Mouse (Mus musculus): ENCODE data around the gene Aco2. TPM values are rescaled to one million over a fixed set of nuclear protein-coding genes. Genes with fewer than 3 reads are reported as not detected.

Aco2 gene
- polyA plus RNA-seq, 1 experiment = 174 TPM

DNA sequence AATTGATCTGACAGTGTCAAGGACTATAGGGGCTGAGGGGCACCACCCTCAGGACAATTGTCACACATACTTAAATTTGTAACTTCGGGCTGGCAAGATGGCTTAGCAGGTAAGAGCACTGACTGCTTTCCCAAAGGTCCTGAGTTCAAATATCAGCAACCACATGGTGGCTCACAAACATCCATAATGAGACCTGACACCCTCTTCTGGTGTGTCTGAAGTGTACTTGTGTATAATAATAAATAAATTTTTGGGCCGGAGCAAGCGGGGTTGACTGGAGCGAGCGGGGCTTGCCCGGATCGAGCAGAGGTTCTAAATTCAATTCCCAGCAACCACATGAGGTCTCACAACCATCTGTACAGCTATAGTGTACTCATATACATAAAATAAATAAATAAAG lies 31.8 kb upstream of the Aco2 start:
- peaks cover 2% of the 10 kb centered on the region for H3K4me1 ChIP-seq (ENCODE audit: control insufficient read depth, insufficient read depth, low read length)

DNA sequence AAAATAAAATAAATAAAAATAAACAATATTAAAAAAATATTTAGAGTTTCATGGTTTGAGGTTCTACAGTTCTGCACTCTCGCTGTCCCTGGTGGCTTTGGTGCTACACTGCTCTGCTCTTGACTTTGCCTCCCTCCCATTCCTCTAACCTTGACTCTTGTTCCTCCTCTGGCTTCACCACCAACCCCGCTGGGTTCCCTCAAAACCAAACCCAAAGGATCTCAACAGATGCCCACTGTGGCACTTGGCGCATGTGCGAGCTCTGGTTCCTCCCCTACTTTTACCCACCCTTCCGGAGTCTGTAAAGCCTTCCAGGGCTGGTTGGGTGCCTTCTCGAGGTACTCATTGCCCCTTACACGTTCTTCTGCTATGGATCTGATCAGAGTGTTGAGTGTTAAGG lies 29.8 kb upstream of the Aco2 start:
- Histone ChIP-seq H3K27me3 (ENCODE audit: control insufficient read depth, insufficient read depth, low read length, poor library complexity, severe bottlenecking) (no peaks in the 10 kb centered on the region), H3K4me3 (ENCODE audit: low read depth, low read length) (no peak overlapping the region), H3K9me3 (replicated peaks; ENCODE audit: control insufficient read depth, insufficient read depth, low read length, poor library complexity, severe bottlenecking) (no peaks in the 10 kb centered on the region), H3K9ac (ENCODE audit: low read depth, poor library complexity, severe bottlenecking) (no peak overlapping the region), H3K36me3 (ENCODE audit: control insufficient read depth, insufficient read depth, low read length, poor library complexity, severe bottlenecking) (no peaks in the 10 kb centered on the region), H3K4me1 (ENCODE audit: control insufficient read depth, insufficient read depth, low read length) (peaks cover 5% of the 10 kb centered on the region), H3K27ac (ENCODE audit: insufficient read depth, low read length) (no peak overlapping the region)
- no peak for TF ChIP-seq EP300 (IDR thresholded peaks at IDR 0.05; ENCODE audit: insufficient read depth, low read depth, low read length)
- no peak for TF ChIP-seq CTCF (IDR thresholded peaks at IDR 0.05; ENCODE audit: low read depth, low read length)
- no peak for TF ChIP-seq POLR2A (IDR thresholded peaks at IDR 0.05; ENCODE audit: insufficient read depth, low read length)

More for the DNA sequence above, 31.8 kb upstream of the Aco2 start:
- TF ChIP-seq CTCF (IDR thresholded peaks at IDR 0.05; ENCODE audit: low read depth, low read length) = no peak
- no peak for TF ChIP-seq EP300 (IDR thresholded peaks at IDR 0.05; ENCODE audit: insufficient read depth, low read depth, low read length)
- TF ChIP-seq POLR2A (IDR thresholded peaks at IDR 0.05; ENCODE audit: insufficient read depth, low read length) = no peak
- no peak overlapping the region for H3K27ac ChIP-seq (ENCODE audit: insufficient read depth, low read length)
- H3K36me3 ChIP-seq (ENCODE audit: control insufficient read depth, insufficient read depth, low read length, poor library complexity, severe bottlenecking) = no peaks in the 10 kb centered on the region
- H3K9ac ChIP-seq (ENCODE audit: low read depth, poor library complexity, severe bottlenecking) = no peak overlapping the region
- H3K9me3 ChIP-seq (replicated peaks; ENCODE audit: control insufficient read depth, insufficient read depth, low read length, poor library complexity, severe bottlenecking) = no peaks in the 10 kb centered on the region
- no peak overlapping the region for H3K4me3 ChIP-seq (ENCODE audit: low read depth, low read length)
- H3K27me3 ChIP-seq (ENCODE audit: control insufficient read depth, insufficient read depth, low read length, poor library complexity, severe bottlenecking) = no peaks in the 10 kb centered on the region

- H3K27me3 ChIP-seq (ENCODE audit: control insufficient read depth, insufficient read depth, low read length, poor library complexity, severe bottlenecking) = no peaks in the 10 kb centered on the region
- no peak overlapping the region for H3K27ac ChIP-seq (ENCODE audit: insufficient read depth, low read length)
- no peak overlapping the region for H3K9ac ChIP-seq (ENCODE audit: low read depth, poor library complexity, severe bottlenecking)
- H3K9me3 ChIP-seq (replicated peaks; ENCODE audit: control insufficient read depth, insufficient read depth, low read length, poor library complexity, severe bottlenecking) = no peaks in the 10 kb centered on the region
- peaks cover 7% of the 10 kb centered on the region for H3K4me1 ChIP-seq (ENCODE audit: control insufficient read depth, insufficient read depth, low read length)
- H3K4me3 ChIP-seq (ENCODE audit: low read depth, low read length) = no peak overlapping the region
- H3K36me3 ChIP-seq (ENCODE audit: control insufficient read depth, insufficient read depth, low read length, poor library complexity, severe bottlenecking) = peaks cover under 1% of the 10 kb centered on the region; the same call in 1 of the 2 replicates
- TF ChIP-seq POLR2A (IDR thresholded peaks at IDR 0.05; ENCODE audit: insufficient read depth, low read length) = no peak
- no peak for TF ChIP-seq EP300 (IDR thresholded peaks at IDR 0.05; ENCODE audit: insufficient read depth, low read depth, low read length)
- TF ChIP-seq CTCF (IDR thresholded peaks at IDR 0.05; ENCODE audit: low read depth, low read length) = no peak
Observed at GRCm38 (mm10) chr15:81845033-81845625, 27.0 kb upstream of the Aco2 start.

DNA sequence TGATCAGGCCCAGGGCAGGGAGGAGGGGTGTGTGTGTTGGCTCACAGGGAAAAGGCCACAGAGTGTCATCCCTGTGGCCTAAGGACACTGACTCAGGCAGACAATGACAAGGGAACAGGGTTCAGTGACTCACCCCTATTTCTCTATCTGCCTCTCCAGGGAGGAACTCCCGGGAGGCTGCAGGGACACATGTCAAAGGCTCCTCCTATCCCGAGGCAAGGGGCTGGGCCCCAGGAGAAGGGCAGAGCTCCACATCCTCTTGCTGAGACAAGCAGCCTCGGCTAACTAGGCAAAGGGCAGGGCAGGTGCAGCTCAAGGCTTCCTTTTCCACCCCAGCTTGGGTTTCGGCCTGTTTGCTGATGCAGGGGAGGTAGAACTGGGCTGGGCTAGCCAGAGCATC lies 26.4 kb upstream of the Aco2 start:
- Histone ChIP-seq H3K4me3 (ENCODE audit: low read depth, low read length) (no peak overlapping the region), H3K9ac (ENCODE audit: low read depth, poor library complexity, severe bottlenecking) (no peak overlapping the region), H3K36me3 (ENCODE audit: control insufficient read depth, insufficient read depth, low read length, poor library complexity, severe bottlenecking) (peaks cover 5% of the 10 kb centered on the region; the same call in 1 of the 2 replicates), H3K4me1 (ENCODE audit: control insufficient read depth, insufficient read depth, low read length) (peaks cover 7% of the 10 kb centered on the region), H3K27me3 (ENCODE audit: control insufficient read depth, insufficient read depth, low read length, poor library complexity, severe bottlenecking) (no peaks in the 10 kb centered on the region), H3K27ac (ENCODE audit: insufficient read depth, low read length) (no peak overlapping the region; the same call in 1 of the 2 replicates), H3K9me3 (replicated peaks; ENCODE audit: control insufficient read depth, insufficient read depth, low read length, poor library complexity, severe bottlenecking) (no peaks in the 10 kb centered on the region)
- no peak for TF ChIP-seq CTCF (IDR thresholded peaks at IDR 0.05; ENCODE audit: low read depth, low read length)
- no peak for TF ChIP-seq EP300 (IDR thresholded peaks at IDR 0.05; ENCODE audit: insufficient read depth, low read depth, low read length)
- TF ChIP-seq POLR2A (IDR thresholded peaks at IDR 0.05; ENCODE audit: insufficient read depth, low read length) = no peak

- TF ChIP-seq POLR2A (IDR thresholded peaks at IDR 0.05; ENCODE audit: insufficient read depth, low read length) (no peak), CTCF (IDR thresholded peaks at IDR 0.05; ENCODE audit: low read depth, low read length) (no peak), EP300 (IDR thresholded peaks at IDR 0.05; ENCODE audit: insufficient read depth, low read depth, low read length) (no peak)
- H3K27ac ChIP-seq (ENCODE audit: insufficient read depth, low read length) = no peak overlapping the region
- H3K9me3 ChIP-seq (replicated peaks; ENCODE audit: control insufficient read depth, insufficient read depth, low read length, poor library complexity, severe bottlenecking) = no peaks in the 10 kb centered on the region
- no peaks in the 10 kb centered on the region for H3K27me3 ChIP-seq (ENCODE audit: control insufficient read depth, insufficient read depth, low read length, poor library complexity, severe bottlenecking)
- peaks cover 7% of the 10 kb centered on the region for H3K4me1 ChIP-seq (ENCODE audit: control insufficient read depth, insufficient read depth, low read length)
- no peak overlapping the region for H3K9ac ChIP-seq (ENCODE audit: low read depth, poor library complexity, severe bottlenecking)
- no peak overlapping the region for H3K4me3 ChIP-seq (ENCODE audit: low read depth, low read length)
- H3K36me3 ChIP-seq (ENCODE audit: control insufficient read depth, insufficient read depth, low read length, poor library complexity, severe bottlenecking) = peaks cover 7% of the 10 kb centered on the region; the same call in 1 of the 2 replicates
Observed at GRCm38 (mm10) chr15:81846755-81847154, 25.4 kb upstream of the Aco2 start.

- peaks cover 7% of the 10 kb centered on the region for H3K4me1 ChIP-seq (ENCODE audit: control insufficient read depth, insufficient read depth, low read length)
- H3K36me3 ChIP-seq (ENCODE audit: control insufficient read depth, insufficient read depth, low read length, poor library complexity, severe bottlenecking) = peaks cover 7% of the 10 kb centered on the region; the same call in 1 of the 2 replicates
- no peaks in the 10 kb centered on the region for H3K9me3 ChIP-seq (replicated peaks; ENCODE audit: control insufficient read depth, insufficient read depth, low read length, poor library complexity, severe bottlenecking)
- TF ChIP-seq POLR2A (IDR thresholded peaks at IDR 0.05; ENCODE audit: insufficient read depth, low read length) (no peak), EP300 (IDR thresholded peaks at IDR 0.05; ENCODE audit: insufficient read depth, low read depth, low read length) (no peak), CTCF (IDR thresholded peaks at IDR 0.05; ENCODE audit: low read depth, low read length) (no peak)
- no peak overlapping the region for H3K4me3 ChIP-seq (ENCODE audit: low read depth, low read length)
- no peak overlapping the region for H3K9ac ChIP-seq (ENCODE audit: low read depth, poor library complexity, severe bottlenecking)
- no peak overlapping the region for H3K27ac ChIP-seq (ENCODE audit: insufficient read depth, low read length)
- H3K27me3 ChIP-seq (ENCODE audit: control insufficient read depth, insufficient read depth, low read length, poor library complexity, severe bottlenecking) = no peaks in the 10 kb centered on the region
Observed at GRCm38 (mm10) chr15:81847161-81847560, 24.9 kb upstream of the Aco2 start.

All from ES-Bruce4 (cell line).